Mouse (Mus musculus) embryonic fibroblast, embryonic 13.5 days (primary cell): ENCODE measurements at regions not wholly inside any gene's neighbourhood (a gene's known extent, or its start where the extent isn't known, plus 50 kb on each side); places are given as distances from the start of the nearest gene placed in this dataset.

ENCODE experiments used
- H3K27ac ChIP-seq: 2 replicates; pipeline ENCODE4 v1.5.1; 2012; ENCODE audit warnings: low read length, control low read depth, inconsistent platforms; ENCODE audit not compliant: insufficient read depth
- H3K4me1 ChIP-seq: 2 replicates; pipeline ENCODE4 v1.6.1; 2011; ENCODE audit warnings: low read length; ENCODE audit not compliant: control insufficient read depth, insufficient read depth
- H3K4me3 ChIP-seq: 2 replicates; pipeline ENCODE4 v1.5.1; 2011; ENCODE audit warnings: mild to moderate bottlenecking, control low read depth, low read length; ENCODE audit not compliant: insufficient read depth
- CTCF ChIP-seq: IDR thresholded peaks from 2 replicates; pipeline ENCODE4 v1.5.1; 2011; ENCODE audit warnings: mild to moderate bottlenecking, control low read depth, low read length, moderate library complexity, borderline replicate concordance; ENCODE audit not compliant: insufficient read depth
- POLR2A ChIP-seq: IDR thresholded peaks from 2 replicates; pipeline ENCODE4 v1.6.1; 2011; ENCODE audit warnings: low read depth, mild to moderate bottlenecking, control low read depth, low read length, moderate library complexity

- H3K4me3 ChIP-seq: no peak overlapping the region
- no peaks in the 10 kb centered on the region for H3K4me1 ChIP-seq
- no peak for TF ChIP-seq POLR2A
- no peak for TF ChIP-seq CTCF
- no peak overlapping the region for H3K27ac ChIP-seq
Observed at GRCm38 (mm10) chr11:6898357-6899097, 61.1 kb upstream of the Gm11983 start.

- H3K4me3 ChIP-seq: no peak overlapping the region
- H3K27ac ChIP-seq: no peak overlapping the region
- H3K4me1 ChIP-seq: no peaks in the 10 kb centered on the region
- TF ChIP-seq POLR2A: no peak
- no peak for TF ChIP-seq CTCF
Observed at GRCm38 (mm10) chr11:6895786-6896093, 58.3 kb upstream of the Gm11983 start.

- no peak overlapping the region for H3K4me3 ChIP-seq
- TF ChIP-seq POLR2A: no peak
- no peak for TF ChIP-seq CTCF
- H3K27ac ChIP-seq: no peak overlapping the region
- H3K4me1 ChIP-seq: no peaks in the 10 kb centered on the region
Observed at GRCm38 (mm10) chr11:6894911-6895785, 57.7 kb upstream of the Gm11983 start.

DNA sequence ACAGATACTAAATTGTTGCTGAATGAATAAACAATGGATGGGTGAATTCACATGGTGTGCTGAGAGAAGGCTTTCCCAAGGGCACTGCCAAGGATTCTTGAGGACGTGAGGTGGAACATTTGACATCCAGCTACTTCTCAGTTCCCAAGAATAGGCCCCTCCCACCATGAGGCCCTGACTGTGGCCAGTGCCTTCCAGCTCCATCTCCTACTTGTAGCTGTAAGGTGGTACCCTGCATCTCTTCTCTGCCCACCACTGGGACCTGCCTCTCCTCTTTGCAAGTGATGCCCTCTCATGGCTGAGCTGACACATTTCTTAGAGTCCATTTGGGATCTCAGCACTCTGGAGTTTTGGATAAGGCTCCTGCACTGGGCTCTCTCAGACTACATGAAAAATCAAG is 56.3 kb upstream of the Gm11983 start:
- TF ChIP-seq CTCF (no peak), POLR2A (no peak)
- Histone ChIP-seq H3K4me1 (no peaks in the 10 kb centered on the region), H3K4me3 (no peak overlapping the region), H3K27ac (no peak overlapping the region)

GRCm38 (mm10) chr11:6893063-6893462 is 55.6 kb upstream of the Gm11983 start:
- TF ChIP-seq POLR2A (no peak), CTCF (no peak)
- H3K27ac ChIP-seq: no peak overlapping the region

GRCm38 (mm10) chr11:6890450-6890849 is 53.0 kb upstream of the Gm11983 start:
- Histone ChIP-seq H3K27ac (no peak overlapping the region), H3K4me3 (no peak overlapping the region), H3K4me1 (no peaks in the 10 kb centered on the region)
- TF ChIP-seq POLR2A: no peak
- no peak for TF ChIP-seq CTCF

More at GRCm38 (mm10) chr11:6893063-6893462, 55.6 kb upstream of the Gm11983 start:
- no peak overlapping the region for H3K4me3 ChIP-seq
- H3K4me1 ChIP-seq: no peaks in the 10 kb centered on the region

DNA sequence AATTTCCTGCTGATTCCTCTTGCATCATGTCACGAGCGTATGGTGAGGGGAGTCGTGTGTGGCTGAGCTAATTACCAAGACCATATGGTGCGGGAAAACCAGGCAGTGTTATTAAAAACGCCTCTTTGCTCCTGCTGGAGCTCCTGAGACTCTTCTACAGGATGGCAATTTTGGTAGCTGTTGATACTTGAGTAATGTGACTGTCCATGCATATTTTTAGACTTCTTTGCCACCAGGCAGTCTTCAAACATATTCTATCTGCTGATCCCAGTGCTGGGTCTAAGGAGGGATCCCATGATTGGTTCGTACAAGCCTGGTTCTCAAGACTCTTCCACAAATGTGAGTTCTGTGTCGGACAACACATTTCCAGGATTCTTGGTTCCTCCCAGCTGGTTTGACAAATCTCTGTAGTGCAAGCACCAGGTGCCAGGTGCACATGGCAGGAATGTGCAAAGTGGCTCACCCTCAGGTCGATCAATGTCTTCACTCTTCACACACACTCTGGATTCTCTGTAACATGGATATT is 52.3 kb upstream of the Gm11983 start:
- Histone ChIP-seq H3K27ac (no peak overlapping the region), H3K4me3 (no peak overlapping the region), H3K4me1 (no peaks in the 10 kb centered on the region)
- no peak for TF ChIP-seq CTCF
- no peak for TF ChIP-seq POLR2A

- Histone ChIP-seq H3K27ac (no peak overlapping the region), H3K4me3 (no peak overlapping the region), H3K4me1 (no peaks in the 10 kb centered on the region)
- TF ChIP-seq POLR2A (no peak), CTCF (no peak)
Observed at GRCm38 (mm10) chr11:6889120-6889519, 51.7 kb upstream of the Gm11983 start.
